Mouse (Mus musculus): ENCODE measurements around the gene Mki67. TPM values are rescaled to one million over a fixed set of nuclear protein-coding genes. Genes with fewer than 3 reads are reported as not detected.

The Mki67 gene
- total and polyA plus RNA-seq, 3 experiments, result 88.6 to 401 (median 271) TPM

DNA sequence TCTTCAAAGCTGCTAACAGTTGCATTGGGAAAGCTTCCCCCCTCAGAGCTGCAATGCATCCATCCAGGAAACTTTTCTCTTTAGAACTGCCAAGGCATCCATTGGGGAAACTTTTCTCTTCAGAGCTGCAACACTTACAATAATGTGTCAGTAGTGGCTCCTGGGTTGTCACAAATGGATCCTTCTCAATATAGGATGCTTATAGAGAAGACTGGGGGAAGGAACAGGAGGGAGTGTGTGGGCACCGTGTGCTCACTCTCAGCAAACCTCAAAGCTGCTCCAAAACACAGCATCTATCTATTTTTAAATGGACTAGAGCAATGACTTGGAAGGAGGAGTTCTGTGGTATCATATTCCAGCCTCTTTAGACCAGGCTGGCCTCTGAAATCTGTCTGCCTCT, 10.5 kb upstream of the Mki67 start:
- Histone ChIP-seq H3K4me3 (ENCODE audit: control insufficient read depth in 1 of 2, insufficient read depth in 1 of 2, low read depth in 2 of 2, low read length in 2 of 2) (no peak overlapping the region), H3K4me1 (ENCODE audit: control insufficient read depth in 1 of 2, insufficient read depth in 2 of 2, low read length in 2 of 2) (peaks cover 4 to 7% of the 10 kb centered on the region in 2 experiments; a peak in 2 of 4 replicates), H3K9ac (ENCODE audit: control insufficient read depth, low read depth, low read length, poor library complexity, severe bottlenecking) (no peak overlapping the region), H3K27ac (ENCODE audit: control insufficient read depth, low read depth, low read length) (no peak overlapping the region), H3K9me3 (replicated peaks; ENCODE audit: insufficient read depth, low read length) (no peaks in the 10 kb centered on the region), H3K79me2 (ENCODE audit: control insufficient read depth, insufficient read depth, low read length, poor library complexity) (no peaks in the 10 kb centered on the region), H3K36me3 (ENCODE audit: control insufficient read depth in 1 of 2, insufficient read depth in 2 of 2, low read length in 2 of 2) (peaks cover 0 to 7% of the 10 kb centered on the region in 2 experiments; a peak in 2 of 4 replicates), H3K27me3 (ENCODE audit: control insufficient read depth in 1 of 2, insufficient read depth in 2 of 2, low read length in 2 of 2) (no peaks in the 10 kb centered on the region)
- no peak for DNase-seq (ENCODE audit: low read depth, low spot score)
- TF ChIP-seq MYB (IDR thresholded peaks at IDR 0.05; ENCODE audit: low read depth, low read length), result no peak
- TF ChIP-seq UBTF (IDR thresholded peaks at IDR 0.05; ENCODE audit: borderline replicate concordance, insufficient read depth, low read depth, low read length), result no peak
- TF ChIP-seq POLR2A (IDR thresholded peaks at IDR 0.05; ENCODE audit: control insufficient read depth in 1 of 2, insufficient read depth in 1 of 2, low read depth in 1 of 2, low read length in 2 of 2, poor library complexity in 1 of 2), result no peak
- TF ChIP-seq ETS1 (IDR thresholded peaks at IDR 0.05; ENCODE audit: low read depth, low read length), result no peak
- no peak for TF ChIP-seq ZKSCAN1 (IDR thresholded peaks at IDR 0.05; ENCODE audit: low read depth, low read length)
- TF ChIP-seq RAD21 (IDR thresholded peaks at IDR 0.05; ENCODE audit: low read depth, low read length), result no peak
- no peak for TF ChIP-seq MXI1 (IDR thresholded peaks at IDR 0.05; ENCODE audit: low read depth, low read length)

DNA sequence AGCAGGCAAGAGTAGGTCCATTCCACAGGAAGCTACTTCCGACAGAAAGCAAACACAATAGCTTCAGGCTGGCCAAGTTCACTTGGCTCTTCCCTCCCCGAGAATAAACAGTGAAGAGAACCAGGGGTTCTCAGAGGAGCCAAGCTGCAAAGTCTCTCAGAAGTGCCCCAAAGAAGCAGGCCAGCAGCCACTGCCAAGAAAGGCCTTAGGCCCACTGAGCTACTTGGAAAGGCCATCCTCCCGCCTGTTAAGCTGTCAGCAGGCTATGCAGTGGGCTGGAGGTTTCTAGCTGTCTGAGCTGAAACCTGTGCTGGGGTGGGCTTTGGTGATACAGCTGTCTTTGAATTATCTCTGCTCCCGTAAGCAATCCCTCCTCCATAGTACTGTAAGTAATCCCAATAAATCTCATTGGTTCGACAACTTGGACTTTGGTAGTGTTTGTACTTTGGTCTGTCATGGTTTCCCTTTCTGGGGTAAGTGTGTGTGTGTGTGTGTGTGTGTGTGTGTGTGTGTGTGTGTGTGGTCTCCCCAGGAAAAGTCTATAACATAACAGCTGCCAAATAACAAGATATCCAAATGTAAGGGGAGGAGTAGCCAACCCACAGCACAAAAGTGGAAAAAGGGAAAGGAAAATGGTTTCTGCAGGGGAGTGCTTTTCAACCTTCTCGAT, 7.6 kb upstream of the Mki67 start:
- Histone ChIP-seq H3K4me3 (ENCODE audit: control insufficient read depth in 1 of 2, insufficient read depth in 1 of 2, low read depth in 2 of 2, low read length in 2 of 2) (no peak overlapping the region), H3K4me1 (ENCODE audit: control insufficient read depth in 1 of 2, insufficient read depth in 2 of 2, low read length in 2 of 2) (peaks cover 9 to 10% of the 10 kb centered on the region in 2 experiments; a peak in 3 of 4 replicates), H3K79me2 (ENCODE audit: control insufficient read depth, insufficient read depth, low read length, poor library complexity) (no peaks in the 10 kb centered on the region; the same call in 1 of the 2 replicates), H3K27ac (ENCODE audit: control insufficient read depth, low read depth, low read length) (no peak overlapping the region), H3K27me3 (ENCODE audit: control insufficient read depth in 1 of 2, insufficient read depth in 2 of 2, low read length in 2 of 2) (no peaks in the 10 kb centered on the region), H3K9me3 (replicated peaks; ENCODE audit: insufficient read depth, low read length) (no peaks in the 10 kb centered on the region), H3K9ac (ENCODE audit: control insufficient read depth, low read depth, low read length, poor library complexity, severe bottlenecking) (no peak overlapping the region), H3K36me3 (ENCODE audit: control insufficient read depth in 1 of 2, insufficient read depth in 2 of 2, low read length in 2 of 2) (peaks cover 0 to 8% of the 10 kb centered on the region in 2 experiments; a peak in 2 of 4 replicates)
- TF ChIP-seq EP300 (IDR thresholded peaks at IDR 0.05; ENCODE audit: low read depth in 1 of 2, low read length in 2 of 2) (no peak), TBP (IDR thresholded peaks at IDR 0.05; ENCODE audit: low read depth, low read length) (no peak), ZMIZ1 (IDR thresholded peaks at IDR 0.05; ENCODE audit: low read depth, low read length) (no peak), SMC3 (IDR thresholded peaks at IDR 0.05; ENCODE audit: low read depth, low read length) (no peak), BHLHE40 (IDR thresholded peaks at IDR 0.05; ENCODE audit: borderline replicate concordance, low read depth, low read length) (no peak), RCOR1 (IDR thresholded peaks at IDR 0.05; ENCODE audit: low read depth, low read length) (no peak), POLR2AphosphoS5 (IDR thresholded peaks at IDR 0.05; ENCODE audit: borderline replicate concordance, low read depth, low read length) (no peak), GATA1 (IDR thresholded peaks at IDR 0.05; ENCODE audit: low read depth, low read length) (no peak), NRF1 (IDR thresholded peaks at IDR 0.05; ENCODE audit: insufficient read depth, low read depth, low read length, poor library complexity, severe bottlenecking) (no peak), UBTF (IDR thresholded peaks at IDR 0.05; ENCODE audit: borderline replicate concordance, insufficient read depth, low read depth, low read length) (no peak)
- no peak for DNase-seq (ENCODE audit: low read depth, low spot score)

All from MEL (cell line).